Mouse (Mus musculus): ENCODE data around the gene Sap30.

GRCm38 (mm10) chr8:57498494-57498846, 10.8 kb upstream of the Sap30 start:
- no peak for TF ChIP-seq CTCF (IDR thresholded peaks at IDR 0.05; ENCODE audit: low read depth, low read length)
- TF ChIP-seq TAL1 (conservative IDR thresholded peaks at IDR 0.05; ENCODE audit: low read depth, low read length), result no peak
- TF ChIP-seq GATA2 (IDR thresholded peaks at IDR 0.05; ENCODE audit: borderline replicate concordance, low read depth, low read length), result no peak
- TF ChIP-seq POLR2AphosphoS5 (IDR thresholded peaks at IDR 0.05; ENCODE audit: insufficient replicate concordance, low read depth, low read length), result no peak
- TF ChIP-seq GATA1 (IDR thresholded peaks at IDR 0.05; ENCODE audit: borderline replicate concordance, low read length), result no peak

Measured in G1E (cell line).